ENCODE assay signal across 12 mouse cellular contexts in genomic region chr5:120668761-120669160, GRCm38 (mm10). TPM values are rescaled to one million over a fixed set of nuclear protein-coding genes. Genes with fewer than 3 reads are reported as not detected.
"Had no signal": no experiment of that assay in that cellular context is flagged by ENCODE, and none has a peak within 500 bp of the region (broad histone marks: within the 10 kb centered on the region; RNA-seq: fewer than 3 reads in every experiment).

No protein-coding gene starts in this region.

- DNase-seq: lung, adult 2 months; lung, postnatal 14 days; lung, postnatal 36 days; retina, postnatal 1 day; right cerebral cortex, adult 18-20 months; right cerebral cortex, postnatal 25 days; right cerebral cortex, postnatal 4 days; thymus, adult 2 months; thymus, postnatal 25 days; thymus, postnatal 4 days had no signal

RNA-seq across cellular contexts. Expression of gene Cfap73, which starts 34.7 kb away (rescaled TPM):
- total RNA-seq: megakaryocyte progenitor cell, adult 5-6 weeks; monocyte, adult 5-6 weeks had no signal

RNA-seq across cellular contexts. Expression of gene Dtx1, which starts 43.0 kb away (rescaled TPM):
- total RNA-seq: megakaryocyte progenitor cell, adult 5-6 weeks had no signal
